ENCODE assay signal across 8 mouse cellular contexts in genomic region chr5:44799053-44799860, GRCm38 (mm10). TPM values are rescaled to one million over a fixed set of nuclear protein-coding genes. Genes with fewer than 3 reads are reported as not detected.
DNase-seq lines count a peak whose midpoint lies in the region; ATAC-seq lines count a peak whose summit lies in the region.

Ldb2 (minus strand) TSS chr5:44799680.

- no peak within 1 kb of the TSS for H3K27ac ChIP-seq in liver, embryonic 13.5 days
- H3K27ac ChIP-seq in neural tube, embryonic 13.5 days (replicated peaks), result 0 out of 2 replicates have a peak within 1 kb of the TSS, but pooled peaks have one; percentile 15

- intact Hi-C loops in heart, postnatal 14 days (cut with DNase I), result loop anchor here (5.0 kb wide), 1 partner anchor 87 kb away; no protein-coding TSS in a partner anchor

- 3% methylated on average over 19 of the region's 19 CpGs for WGBS in liver, embryonic 13.5 days (ENCODE audit: insufficient replicate concordance)
- 1% methylated on average over 17 of the region's 19 CpGs for WGBS in neural tube, embryonic 13.5 days

- no peaks in the 10 kb centered on the region for H3K4me1 ChIP-seq in liver, embryonic 13.5 days (replicated peaks)
- peaks cover 29% of the 10 kb centered on the region; the same call in 1 of the 2 replicates for H3K4me1 ChIP-seq in neural tube, embryonic 13.5 days (replicated peaks)

- peak within 1 kb of the TSS; percentile 43 for H3K9ac ChIP-seq in liver, embryonic 13.5 days
- peak within 1 kb of the TSS; percentile 63 for H3K9ac ChIP-seq in neural tube, embryonic 13.5 days

- H3K9me3 ChIP-seq in liver, embryonic 13.5 days (replicated peaks), result no peaks in the 10 kb centered on the region
- H3K9me3 ChIP-seq in neural tube, embryonic 13.5 days, result no peaks in the 10 kb centered on the region

- H3K27me3 ChIP-seq in liver, embryonic 13.5 days, result no peaks in the 10 kb centered on the region
- no peaks in the 10 kb centered on the region for H3K27me3 ChIP-seq in neural tube, embryonic 13.5 days

- DNase-seq in cerebellum, adult 18-20 months, result peak; percentile 4
- DNase-seq in cerebellum, adult 9-10 months, result no peak
- peak; percentile 68 for DNase-seq in forelimb bud, embryonic 11.5 days (ENCODE audit: low read depth, low spot score)
- DNase-seq in heart, postnatal 14 days, result peak; percentile 56 to 61
- peak; percentile 63 for DNase-seq in layer of hippocampus, adult 11-12 months (ENCODE audit: low spot score)
- no peak for DNase-seq in liver, embryonic 13.5 days
- peak; percentile 13 to 35 for DNase-seq in urinary bladder, postnatal 36 days (ENCODE audit: low spot score in 2 of 2)

- ATAC-seq in liver, embryonic 13.5 days (ENCODE audit: low read depth), result peak; percentile 39; the same call in 1 of the 2 replicates
- ATAC-seq in neural tube, embryonic 13.5 days (ENCODE audit: low read depth), result peak; percentile 96

- peak within 1 kb of the TSS; percentile 40 for H3K4me2 ChIP-seq in liver, embryonic 13.5 days
- peak within 1 kb of the TSS; percentile 63 for H3K4me2 ChIP-seq in neural tube, embryonic 13.5 days

- H3K4me3 ChIP-seq in liver, embryonic 13.5 days (replicated peaks), result peak within 1 kb of the TSS; percentile 33
- peak within 1 kb of the TSS; percentile 46 for H3K4me3 ChIP-seq in neural tube, embryonic 13.5 days

- H3K36me3 ChIP-seq in liver, embryonic 13.5 days, result no peaks in the 10 kb centered on the region
- no peaks in the 10 kb centered on the region for H3K36me3 ChIP-seq in neural tube, embryonic 13.5 days

RNA-seq across cellular contexts. Expression of gene Ldb2, which starts in this region (rescaled TPM):
- total RNA-seq in heart, postnatal 14 days (2021), result 10 to 100 TPM; 12.7 to 14.4 TPM
- 3.9 and 4.4 TPM in 2 replicates for polyA plus RNA-seq in liver, embryonic 13.5 days (2015; fragmentation: Nextera tagmentation; extraction: Ambion mirVana)
- polyA plus RNA-seq in neural tube, embryonic 13.5 days (2015; fragmentation: Nextera tagmentation; extraction: Ambion mirVana), result 35.4 and 41.3 TPM in 2 replicates

Comparison
In these comparisons a context has a peak if more than half of its experiments do, and no peak if none do; other contexts are left out.
1. DNase-seq: peak in cerebellum, adult 18-20 months (2 of 2), forelimb bud, embryonic 11.5 days (single experiment), heart, postnatal 14 days (2 of 2), layer of hippocampus, adult 11-12 months (single experiment) and urinary bladder, postnatal 36 days (2 of 2); none in cerebellum, adult 9-10 months (single experiment) and liver, embryonic 13.5 days (single experiment).